Comparison of ENCODE assay signal across 10 mouse cellular contexts in genomic region chr7:99065391-99065831, GRCm38 (mm10).
DNase-seq lines count a peak whose midpoint lies in the region; ATAC-seq and TF ChIP-seq lines count a peak whose summit lies in the region.
"Had no signal": no experiment of that assay in that cellular context is flagged by ENCODE, and none has a peak within 500 bp of the region (broad histone marks: within the 10 kb centered on the region; RNA-seq: fewer than 3 reads in every experiment).

No protein-coding gene starts in this region.

- no peak for ATAC-seq in forebrain, embryonic 13.5 days
- no peak for ATAC-seq in forebrain, embryonic 16.5 days
- ATAC-seq in midbrain, embryonic 11.5 days (ENCODE audit: low FRiP score) = no peak
- no peak for ATAC-seq in midbrain, postnatal 0 days (ENCODE audit: low FRiP score)
- peak; percentile 44; the same call in 1 of the 2 replicates for ATAC-seq in stomach, embryonic 16.5 days (ENCODE audit: insufficient read depth, low FRiP score)

- H3K27me3 ChIP-seq in forebrain, embryonic 13.5 days = no peaks in the 10 kb centered on the region
- H3K27me3 ChIP-seq in forebrain, embryonic 16.5 days (replicated peaks; ENCODE audit: control insufficient read depth, insufficient read depth, low read length) = no peaks in the 10 kb centered on the region
- H3K27me3 ChIP-seq in midbrain, embryonic 11.5 days (ENCODE audit: control insufficient read depth, insufficient read depth, low read length) = no peaks in the 10 kb centered on the region
- H3K27me3 ChIP-seq in midbrain, postnatal 0 days (ENCODE audit: insufficient read depth, low read length) = no peaks in the 10 kb centered on the region
- H3K27me3 ChIP-seq in stomach, embryonic 16.5 days (ENCODE audit: control insufficient read depth, insufficient read depth, low read length) = no peaks in the 10 kb centered on the region

- no peaks in the 10 kb centered on the region for H3K9me3 ChIP-seq in forebrain, embryonic 13.5 days (replicated peaks)
- H3K9me3 ChIP-seq in forebrain, embryonic 16.5 days (ENCODE audit: control insufficient read depth, low read length) = no peaks in the 10 kb centered on the region
- no peaks in the 10 kb centered on the region for H3K9me3 ChIP-seq in midbrain, embryonic 11.5 days (ENCODE audit: control insufficient read depth, low read length)
- H3K9me3 ChIP-seq in midbrain, postnatal 0 days (ENCODE audit: low read length) = no peaks in the 10 kb centered on the region
- H3K9me3 ChIP-seq in stomach, embryonic 16.5 days (replicated peaks; ENCODE audit: control insufficient read depth, low read length) = no peaks in the 10 kb centered on the region

- WGBS in forebrain, embryonic 13.5 days = 6% methylated on average over 11 of the region's 11 CpGs
- WGBS in forebrain, embryonic 16.5 days = 11% methylated on average over 11 of the region's 11 CpGs
- 8% methylated on average over 11 of the region's 11 CpGs for WGBS in midbrain, embryonic 11.5 days
- 11% methylated on average over 11 of the region's 11 CpGs for WGBS in midbrain, postnatal 0 days
- 22% methylated on average over 11 of the region's 11 CpGs for whole genome bisulfite sequencing in stomach, embryonic 16.5 days

- no peaks in the 10 kb centered on the region for H3K36me3 ChIP-seq in forebrain, embryonic 13.5 days (ENCODE audit: poor library complexity, severe bottlenecking)
- no peaks in the 10 kb centered on the region for H3K36me3 ChIP-seq in forebrain, embryonic 16.5 days (ENCODE audit: control insufficient read depth, insufficient read depth)
- H3K36me3 ChIP-seq in midbrain, embryonic 11.5 days (ENCODE audit: control insufficient read depth, insufficient read depth, low read length) = no peaks in the 10 kb centered on the region
- H3K36me3 ChIP-seq in midbrain, postnatal 0 days (ENCODE audit: insufficient read depth, low read length) = no peaks in the 10 kb centered on the region
- no peaks in the 10 kb centered on the region for H3K36me3 ChIP-seq in stomach, embryonic 16.5 days (ENCODE audit: control insufficient read depth, insufficient read depth, low read length)

- TF ChIP-seq CTCF in midbrain, postnatal 0 days (IDR thresholded peaks at IDR 0.05) = no peak

- peak overlapping the region; percentile 32; the same call in 1 of the 2 replicates for H3K9ac ChIP-seq in forebrain, embryonic 13.5 days
- H3K9ac ChIP-seq in forebrain, embryonic 16.5 days (replicated peaks; ENCODE audit: low read depth, low read length) = no peak overlapping the region
- peak overlapping the region; percentile 17; the same call in 1 of the 2 replicates for H3K9ac ChIP-seq in midbrain, embryonic 11.5 days (ENCODE audit: low read length)
- no peak overlapping the region for H3K9ac ChIP-seq in midbrain, postnatal 0 days (replicated peaks; ENCODE audit: low read length, poor library complexity, severe bottlenecking)
- 0 out of 2 replicates have a peak overlapping the region, but pooled peaks have one; percentile 36 for H3K9ac ChIP-seq in stomach, embryonic 16.5 days (ENCODE audit: low read length)

- no peak overlapping the region for H3K27ac ChIP-seq in forebrain, embryonic 13.5 days
- H3K27ac ChIP-seq in forebrain, embryonic 16.5 days (ENCODE audit: low read length) = no peak overlapping the region
- H3K27ac ChIP-seq in midbrain, embryonic 11.5 days (ENCODE audit: low read depth, low read length) = no peak overlapping the region
- no peak overlapping the region for H3K27ac ChIP-seq in midbrain, postnatal 0 days (ENCODE audit: low read depth, low read length)
- peak overlapping the region; percentile 36; the same call in 1 of the 2 replicates for H3K27ac ChIP-seq in stomach, embryonic 16.5 days (ENCODE audit: low read length)
- H3K27ac ChIP-seq: left cerebral cortex, adult 2 months had no signal

- no peak overlapping the region for H3K4me2 ChIP-seq in forebrain, embryonic 13.5 days
- H3K4me2 ChIP-seq in forebrain, embryonic 16.5 days (ENCODE audit: low read length) = no peak overlapping the region
- no peak overlapping the region for H3K4me2 ChIP-seq in midbrain, embryonic 11.5 days
- no peak overlapping the region for H3K4me2 ChIP-seq in midbrain, postnatal 0 days (ENCODE audit: low read depth, low read length, poor library complexity, severe bottlenecking)
- H3K4me2 ChIP-seq in stomach, embryonic 16.5 days (ENCODE audit: low read depth, low read length) = peak overlapping the region; percentile 19; the same call in 1 of the 2 replicates

- H3K4me3 ChIP-seq in forebrain, embryonic 13.5 days = no peak overlapping the region
- no peak overlapping the region for H3K4me3 ChIP-seq in forebrain, embryonic 16.5 days (replicated peaks; ENCODE audit: low read length)
- H3K4me3 ChIP-seq in midbrain, embryonic 11.5 days (ENCODE audit: low read depth, low read length) = no peak overlapping the region
- no peak overlapping the region for H3K4me3 ChIP-seq in midbrain, postnatal 0 days (ENCODE audit: low read depth, low read length)
- H3K4me3 ChIP-seq in stomach, embryonic 16.5 days (replicated peaks; ENCODE audit: low read length) = no peak overlapping the region
- H3K4me3 ChIP-seq: left cerebral cortex, adult 2 months had no signal

- H3K4me1 ChIP-seq in forebrain, embryonic 13.5 days = peaks cover 4% of the 10 kb centered on the region
- no peaks in the 10 kb centered on the region for H3K4me1 ChIP-seq in forebrain, embryonic 16.5 days (replicated peaks; ENCODE audit: control insufficient read depth, insufficient read depth, low read length)
- H3K4me1 ChIP-seq in midbrain, embryonic 11.5 days (ENCODE audit: control insufficient read depth, insufficient read depth, low read length) = peaks cover 8% of the 10 kb centered on the region
- H3K4me1 ChIP-seq in midbrain, postnatal 0 days (ENCODE audit: insufficient read depth, low read length) = no peaks in the 10 kb centered on the region
- peaks cover 13% of the 10 kb centered on the region for H3K4me1 ChIP-seq in stomach, embryonic 16.5 days (ENCODE audit: control insufficient read depth, insufficient read depth, low read length)

- peak; percentile 87 for DNase-seq in midbrain, embryonic 11.5 days (ENCODE audit: low spot score, missing footprints)
- no peak for DNase-seq in midbrain, postnatal 0 days (ENCODE audit: low spot score)
- peak; percentile 57 for DNase-seq in kidney, postnatal 14 days
- no peak for DNase-seq in cerebellum, adult 11-12 months
- DNase-seq in Muller cell, postnatal 12 days (ENCODE audit: inconsistent ontology term) = no peak
- DNase-seq: cerebellum, postnatal 10 days had no signal

Comparison
In these comparisons a context has a peak if more than half of its experiments do, and no peak if none do; other contexts are left out.
1. H3K9ac ChIP-seq: peak in forebrain, embryonic 13.5 days (single experiment), midbrain, embryonic 11.5 days (single experiment) and stomach, embryonic 16.5 days (single experiment); none in forebrain, embryonic 16.5 days (single experiment) and midbrain, postnatal 0 days (single experiment).
2. DNase-seq: peak in midbrain, embryonic 11.5 days (single experiment) and kidney, postnatal 14 days (single experiment); none in midbrain, postnatal 0 days (single experiment), cerebellum, adult 11-12 months (single experiment) and Muller cell, postnatal 12 days (single experiment).